ENCODE assay signal across 8 mouse cellular contexts in the genomic region with DNA sequence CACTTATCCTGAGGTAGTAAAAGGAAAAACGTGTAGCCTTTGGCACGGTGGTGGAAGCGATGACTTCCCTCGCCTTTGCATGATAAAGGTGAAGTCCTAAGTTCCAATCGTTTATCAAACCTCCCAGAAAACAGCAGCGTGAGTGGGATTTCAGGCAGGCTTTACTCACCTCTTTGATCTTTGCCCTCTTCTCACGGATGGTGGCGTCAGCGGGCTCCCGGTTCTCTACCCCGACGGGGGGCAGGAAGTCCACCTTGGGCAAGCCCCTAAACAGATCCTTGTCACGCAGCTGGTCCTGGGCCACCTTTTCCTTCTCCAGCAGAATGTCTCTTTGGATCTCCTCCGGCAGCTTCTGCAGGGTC. TPM values are rescaled to one million over a fixed set of nuclear protein-coding genes. Genes with fewer than 3 reads are reported as not detected.
A peak's percentile ranks its signal among the peaks of the same experiment; 100 is the strongest.
DNase-seq lines count a peak whose midpoint lies in the region; ATAC-seq and TF ChIP-seq lines count a peak whose summit lies in the region.

No protein-coding gene starts in this region.

- DNase-seq in embryo, embryonic 10 days (ENCODE audit: low spot score), result peak; percentile 17
- DNase-seq in embryo, embryonic 11 days, result no peak
- peak; percentile 70 for DNase-seq in CD4-positive, CD25-positive, alpha-beta regulatory T cell, adult 2 months (ENCODE audit: low read depth, low spot score)
- DNase-seq in thymus, postnatal 36 days, result peak; percentile 59 to 72
- DNase-seq in cerebellum, adult 18-20 months, result no peak

- peaks cover 5% of the 10 kb centered on the region; the same call in 1 of the 2 replicates for H3K4me1 ChIP-seq in embryonic fibroblast, embryonic 13.5 days (ENCODE audit: control insufficient read depth, insufficient read depth, low read length)

- ATAC-seq in inflammation-experienced regulatory T-cells, adult 6 months, result peak; percentile 36
- ATAC-seq in megakaryocyte-erythroid progenitor cell, adult 5-6 weeks (replicated peaks; ENCODE audit: low FRiP score, low TSS enrichment, poor library complexity, severe bottlenecking), result 0 out of 2 replicates have a peak, but pooled peaks have one; percentile 4

- TF ChIP-seq POLR2A in embryonic fibroblast, embryonic 13.5 days (IDR thresholded peaks at IDR 0.05; ENCODE audit: low read depth, low read length), result no peak

- H3K4me3 ChIP-seq in embryonic fibroblast, embryonic 13.5 days (ENCODE audit: insufficient read depth, low read length), result peak overlapping the region; percentile 81

- H3K27ac ChIP-seq in embryonic fibroblast, embryonic 13.5 days (ENCODE audit: insufficient read depth, low read length), result no peak overlapping the region

- TF ChIP-seq CTCF in embryonic fibroblast, embryonic 13.5 days (IDR thresholded peaks at IDR 0.05; ENCODE audit: borderline replicate concordance, insufficient read depth, low read length), result no peak

RNA-seq across cellular contexts. Expression of gene Man1a, which starts 2.2 kb away (rescaled TPM):
- polyA plus RNA-seq in embryonic fibroblast, embryonic 13.5 days (2011; ENCODE audit: insufficient read length, low read depth, missing spikeins), result 29.5 and 31.8 TPM in 2 replicates
- polyA plus RNA-seq in inflammation-experienced regulatory T-cells, adult 6 months (2017; shearing (Covaris generic)), result 10 to 100 TPM; 14.5 to 22.2 (median 20.0) TPM
- 16.0 and 16.1 TPM in 2 replicates for total RNA-seq in megakaryocyte-erythroid progenitor cell, adult 5-6 weeks (2014; fragmentation: Nextera tagmentation)
- total RNA-seq in megakaryocyte-erythroid progenitor cell, adult 5-6 weeks (2017), result 21.8 and 23.7 TPM in 2 replicates

Comparison
In these comparisons a context has a peak if more than half of its experiments do, and no peak if none do; other contexts are left out.
1. DNase-seq: peak in embryo, embryonic 10 days (single experiment), CD4-positive, CD25-positive, alpha-beta regulatory T cell, adult 2 months (single experiment) and thymus, postnatal 36 days (2 of 2); none in embryo, embryonic 11 days (single experiment) and cerebellum, adult 18-20 months (0 of 2).